8 mouse cellular contexts compared by ENCODE assay signal in the genomic region with DNA sequence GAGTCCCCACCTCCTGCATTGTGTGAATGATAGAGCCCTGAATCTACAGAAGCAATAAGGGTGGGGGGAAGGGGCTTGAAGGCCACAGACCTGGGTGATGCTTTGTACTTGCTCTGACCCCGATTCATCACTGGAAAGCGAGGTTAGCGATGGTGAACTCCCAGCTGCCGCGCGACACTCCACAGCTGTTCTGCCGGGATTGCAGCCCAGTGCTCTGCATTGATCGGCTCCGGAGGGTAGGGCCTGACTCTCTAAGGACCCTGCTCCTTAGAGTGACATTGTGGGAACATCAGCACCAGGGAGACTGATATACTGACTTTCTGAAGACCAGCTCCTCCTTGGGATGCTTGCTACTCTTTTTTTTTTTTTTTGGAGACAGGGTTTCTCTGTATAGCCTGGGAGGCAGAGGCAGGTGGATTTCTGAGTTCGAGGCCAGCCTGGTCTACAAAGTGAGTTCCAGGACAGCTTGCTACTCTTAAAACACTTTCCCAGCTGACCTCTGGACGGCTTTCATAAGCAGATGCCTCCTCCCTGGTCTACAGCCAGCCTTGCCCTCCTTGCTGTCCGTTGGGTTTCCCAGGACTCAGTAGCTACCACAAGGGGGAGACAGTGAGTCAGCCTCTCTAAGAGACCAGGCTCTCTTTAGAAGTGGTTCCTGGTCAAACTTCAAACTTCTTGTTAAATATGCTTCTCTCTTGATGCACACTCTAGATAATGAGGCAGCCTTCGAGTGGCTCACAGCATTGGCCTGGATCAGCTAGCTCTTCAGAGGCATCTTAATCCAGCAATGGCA. TPM values are rescaled to one million over a fixed set of nuclear protein-coding genes. Genes with fewer than 3 reads are reported as not detected.
A peak's percentile ranks its signal among the peaks of the same experiment; 100 is the strongest.
DNase-seq lines count a peak whose midpoint lies in the region; ATAC-seq and TF ChIP-seq lines count a peak whose summit lies in the region.
"Had no signal": no experiment of that assay in that cellular context is flagged by ENCODE, and none has a peak within 500 bp of the region (broad histone marks: within the 10 kb centered on the region; RNA-seq: fewer than 3 reads in every experiment).

No protein-coding gene starts in this region.

- no peak for TF ChIP-seq EP300 in liver, postnatal 0 days (IDR thresholded peaks at IDR 0.05; ENCODE audit: low read depth)

- no peak overlapping the region for H3K9ac ChIP-seq in ES-E14 (ENCODE audit: insufficient read depth, low read depth, low read length, poor library complexity, severe bottlenecking)
- H3K9ac ChIP-seq in kidney, postnatal 0 days (ENCODE audit: low read depth, low read length) = no peak overlapping the region
- no peak overlapping the region for H3K9ac ChIP-seq in liver, postnatal 0 days (replicated peaks)

- H3K9me3 ChIP-seq in ES-E14 (ENCODE audit: control insufficient read depth, insufficient read depth, low read depth, low read length) = no peaks in the 10 kb centered on the region
- no peaks in the 10 kb centered on the region for H3K9me3 ChIP-seq in kidney, postnatal 0 days (replicated peaks; ENCODE audit: low read length)
- no peaks in the 10 kb centered on the region for H3K9me3 ChIP-seq in liver, postnatal 0 days (ENCODE audit: low read length)

- in situ Hi-C loops in ES-E14 (cut with MboI; ENCODE audit: low sequenced_read_pairs in 2 of 2, unreplicated experiment in 2 of 2) = no loop called here

- peak; percentile 86 for TF ChIP-seq CTCF in kidney, postnatal 0 days (IDR thresholded peaks at IDR 0.05; ENCODE audit: low read depth)
- peak; percentile 93 for TF ChIP-seq CTCF in liver, postnatal 0 days (IDR thresholded peaks at IDR 0.05; ENCODE audit: low read depth)

- no peaks in the 10 kb centered on the region for H3K4me1 ChIP-seq in ES-E14 (ENCODE audit: control insufficient read depth in 2 of 2, insufficient read depth in 2 of 2, low read length in 2 of 2, poor library complexity in 1 of 2)
- H3K4me1 ChIP-seq in kidney, postnatal 0 days (replicated peaks; ENCODE audit: insufficient read depth, low read length) = no peaks in the 10 kb centered on the region
- no peaks in the 10 kb centered on the region for H3K4me1 ChIP-seq in liver, postnatal 0 days (ENCODE audit: insufficient read depth)

- no peaks in the 10 kb centered on the region for H3K36me3 ChIP-seq in ES-E14 (ENCODE audit: control insufficient read depth, insufficient read depth, low read length, poor library complexity, severe bottlenecking)
- H3K36me3 ChIP-seq in kidney, postnatal 0 days (ENCODE audit: insufficient read depth, low read length) = no peaks in the 10 kb centered on the region
- H3K36me3 ChIP-seq in liver, postnatal 0 days (replicated peaks; ENCODE audit: insufficient read depth, low read length) = no peaks in the 10 kb centered on the region

- 27% methylated on average over 13 of the region's 13 CpGs for WGBS in kidney, postnatal 0 days
- WGBS in liver, postnatal 0 days (ENCODE audit: insufficient replicate concordance) = 58% methylated on average over 13 of the region's 13 CpGs

- ATAC-seq in kidney, postnatal 0 days (replicated peaks; ENCODE audit: low FRiP score, low read depth) = no peak
- no peak for ATAC-seq in liver, postnatal 0 days

- H3K4me3 ChIP-seq in ES-E14 (ENCODE audit: insufficient read depth in 1 of 2, low read depth in 1 of 2, low read length in 2 of 2, poor library complexity in 1 of 2, severe bottlenecking in 1 of 2) = no peak overlapping the region
- H3K4me3 ChIP-seq in kidney, postnatal 0 days (replicated peaks; ENCODE audit: low read depth, low read length) = no peak overlapping the region
- H3K4me3 ChIP-seq in liver, postnatal 0 days (ENCODE audit: low read depth, low read length) = no peak overlapping the region

- no peaks in the 10 kb centered on the region for H3K27me3 ChIP-seq in kidney, postnatal 0 days (ENCODE audit: insufficient read depth, low read length)
- 0 out of 2 replicates have a peak, but pooled peaks cover 2% of the 10 kb centered on the region for H3K27me3 ChIP-seq in liver, postnatal 0 days (ENCODE audit: insufficient read depth, low read length)

- DNase-seq in CD4-positive helper T cell, adult 2 months (ENCODE audit: low read depth, low spot score) = peak; percentile 63
- DNase-seq in ES-E14 (ENCODE audit: low read depth, low spot score) = peak; percentile 65
- peak; percentile 62 for DNase-seq in c-Kit-positive CD71-positive TER-119-positive erythroid progenitor cells, embryonic 14.5 days (ENCODE audit: low spot score)
- DNase-seq in frontal cortex, postnatal 25 days (ENCODE audit: low spot score in 2 of 2) = peak; percentile 8 to 52
- DNase-seq in kidney, postnatal 0 days (ENCODE audit: low spot score) = peak; percentile 85
- DNase-seq in liver, postnatal 0 days = peak; percentile 70
- DNase-seq in right cerebral cortex, postnatal 14 days = peak; percentile 54

- H3K27ac ChIP-seq in ES-E14 (ENCODE audit: insufficient read depth, low read depth, low read length, poor library complexity, severe bottlenecking) = no peak overlapping the region
- no peak overlapping the region for H3K27ac ChIP-seq in kidney, postnatal 0 days
- H3K27ac ChIP-seq in liver, postnatal 0 days (ENCODE audit: low read depth) = no peak overlapping the region

- H3K4me2 ChIP-seq in kidney, postnatal 0 days (ENCODE audit: low read length) = no peak overlapping the region
- no peak overlapping the region for H3K4me2 ChIP-seq in liver, postnatal 0 days (ENCODE audit: low read depth, low read length)

TF ChIP-seq in ES-E14, 5 proteins besides CTCF, POLR2A, EP300 and RAD21:
- TF ChIP-seq CHD2 (IDR thresholded peaks at IDR 0.05; ENCODE audit: low read depth, low read length) (no peak), MAFK (IDR thresholded peaks at IDR 0.05; ENCODE audit: insufficient read depth, low read depth, low read length) (no peak), ZNF384 (IDR thresholded peaks at IDR 0.05; ENCODE audit: low read depth, low read length) (no peak), ZC3H11A (IDR thresholded peaks at IDR 0.05; ENCODE audit: borderline replicate concordance, low read depth, low read length) (peak; percentile 43; the same call in 1 of the 2 replicates)

RNA-seq across cellular contexts. Expression of gene Slc22a3, which starts 27.0 kb away (rescaled TPM):
- 0.22 TPM in 1 of 2 replicates, not detected in the other for total RNA-seq in ES-E14 (2012; rRNA removed)
- polyA plus RNA-seq in kidney, postnatal 0 days (2015; fragmentation: Nextera tagmentation; extraction: Ambion mirVana) = 0.57 and 0.68 TPM in 2 replicates
- polyA plus RNA-seq in liver, postnatal 0 days (2015; fragmentation: Nextera tagmentation; extraction: Ambion mirVana) = 0.65 TPM in 2 replicates

RNA-seq across cellular contexts. Expression of gene Slc22a2, which starts 49.4 kb away (rescaled TPM):
- not detected in 2 replicates for total RNA-seq in ES-E14 (2012; rRNA removed)
- polyA plus RNA-seq in kidney, postnatal 0 days (2015; fragmentation: Nextera tagmentation; extraction: Ambion mirVana) = 55.6 and 65.6 TPM in 2 replicates
- 0.06 and 0.08 TPM in 2 replicates for polyA plus RNA-seq in liver, postnatal 0 days (2015; fragmentation: Nextera tagmentation; extraction: Ambion mirVana)
- polyA plus RNA-seq: liver, embryonic 16.5 days had no signal

Comparison
In these comparisons a context has a peak if more than half of its experiments do, and no peak if none do; other contexts are left out.
1. DNase-seq: peak in every context shown above with its lines; median percentile 85 in kidney, postnatal 0 days; 70 in liver, postnatal 0 days; 65 in ES-E14; 63 in CD4-positive helper T cell, adult 2 months; 62 in c-Kit-positive CD71-positive TER-119-positive erythroid progenitor cells, embryonic 14.5 days; 54 in right cerebral cortex, postnatal 14 days; 30 in frontal cortex, postnatal 25 days.
2. RNA of gene Slc22a2, which starts 49.4 kb away (polyA plus RNA-seq): 55.6 to 65.6 TPM in kidney, postnatal 0 days; 0.06 to 0.08 TPM in liver, postnatal 0 days; every median in the first group is over 10 times any median in the second.